Mouse (Mus musculus) heart, embryonic 11.5 days (tissue): Measurements from ENCODE around the gene Cdc42se2. TPM values are rescaled to one million over a fixed set of nuclear protein-coding genes. Genes with fewer than 3 reads are reported as not detected.
A peak's percentile ranks its signal among the peaks of the same experiment; 100 is the strongest.

ENCODE experiments used
- ATAC-seq: fragments of 200-750 bp; cut with Nextera tagmentation; replicated peaks from 2 replicates; pipeline ENCODE4 v1.8.0; 2017; ENCODE audit warnings: moderate library complexity; ENCODE audit not compliant: insufficient number of reproducible peaks, low FRiP score, low TSS enrichment
- H3K27ac ChIP-seq: fragments of 300-500 bp; sonication (generic); 2 replicates; pipeline ENCODE4 v1.5.1; 2014; ENCODE audit warnings: mild to moderate bottlenecking, low read depth, low read length
- H3K27me3 ChIP-seq: fragments of 300-500 bp; sonication (generic); 2 replicates; pipeline ENCODE4 v1.6.1; 2014; ENCODE audit warnings: mild to moderate bottlenecking, low read length, mixed read lengths; ENCODE audit not compliant: control insufficient read depth, insufficient read depth
- H3K36me3 ChIP-seq: fragments of 300-500 bp; sonication (generic); 2 replicates; pipeline ENCODE4 v1.6.1; 2014; ENCODE audit warnings: mild to moderate bottlenecking, low read length, moderate library complexity, mixed read lengths; ENCODE audit not compliant: control insufficient read depth, insufficient read depth
- H3K4me1 ChIP-seq: fragments of 300-500 bp; sonication (generic); 2 replicates; pipeline ENCODE4 v1.6.1; 2014; ENCODE audit warnings: low read length; ENCODE audit not compliant: control insufficient read depth, insufficient read depth
- H3K4me2 ChIP-seq: fragments of 300-500 bp; sonication (generic); 2 replicates; pipeline ENCODE4 v1.6.1; 2014; ENCODE audit warnings: mild to moderate bottlenecking, moderate library complexity
- H3K4me3 ChIP-seq: fragments of 300-500 bp; sonication (generic); 2 replicates; pipeline ENCODE4 v1.5.1; 2014; ENCODE audit warnings: low read depth, low read length
- H3K9ac ChIP-seq: fragments of 300-500 bp; sonication (generic); 2 replicates; pipeline ENCODE4 v1.6.1; 2014; ENCODE audit warnings: mild to moderate bottlenecking, low read depth, low read length, moderate library complexity
- H3K9me3 ChIP-seq: fragments of 300-500 bp; sonication (generic); replicated peaks from 2 replicates; pipeline ENCODE4 v1.6.1; 2016; ENCODE audit warnings: low read length; ENCODE audit not compliant: control insufficient read depth
- WGBS: fragments of 180-500 bp; shearing (Covaris S2); extraction: QIAGEN DNeasy Blood & Tissue Kit; methylation state at CpG from one replicate; pipeline ENCODE4 v1.1.7; 2014; ENCODE audit not compliant: insufficient replicate concordance; 5-methylcytosine and 5-hydroxymethylcytosine counted together
- polyA plus RNA-seq: library from polyadenylated mRNA; unstranded; fragments of >200 nt; fragmentation: Nextera tagmentation; extraction: Ambion mirVana; gene quantifications from 2 replicates; pipeline ENCODE4 v1.2.1, GENCODE M21; 2014

The Cdc42se2 gene
- polyA plus RNA-seq, 1 experiment from 2014 or later = 65.6 TPM

GRCm38 (mm10) chr11:54782253-54782652 lies 5.2 kb downstream of the Cdc42se2 start:
- no peaks in the 10 kb centered on the region for H3K36me3 ChIP-seq
- no peak overlapping the region for H3K9ac ChIP-seq
- no peak for ATAC-seq
- H3K27me3 ChIP-seq = no peaks in the 10 kb centered on the region
- 87% methylated on average over 6 of the region's 6 CpGs for WGBS
- peaks cover 14% of the 10 kb centered on the region for H3K4me1 ChIP-seq
- no peak overlapping the region for H3K4me3 ChIP-seq
- H3K27ac ChIP-seq = no peak overlapping the region
- H3K4me2 ChIP-seq = no peak overlapping the region
- no peaks in the 10 kb centered on the region for H3K9me3 ChIP-seq

- peaks cover 24% of the 10 kb centered on the region for H3K4me1 ChIP-seq
- ATAC-seq = no peak
- 88% methylated on average over 1 of the region's 1 CpGs for WGBS
These were observed 7.5 kb downstream of the Cdc42se2 start for GRCm38 (mm10) chr11:54779946-54780345.

GRCm38 (mm10) chr11:54778131-54778844 lies 9.2 kb downstream of the Cdc42se2 start:
- H3K27ac ChIP-seq = peak overlapping the region; percentile 35; the same call in 1 of the 2 replicates
- H3K9me3 ChIP-seq = no peaks in the 10 kb centered on the region
- peaks cover 30% of the 10 kb centered on the region for H3K4me1 ChIP-seq
- H3K4me3 ChIP-seq = no peak overlapping the region
- no peak overlapping the region for H3K9ac ChIP-seq
- ATAC-seq = no peak
- H3K27me3 ChIP-seq = no peaks in the 10 kb centered on the region
- whole genome bisulfite sequencing = 22% methylated on average over 1 of the region's 1 CpGs
- no peak overlapping the region for H3K4me2 ChIP-seq
- no peaks in the 10 kb centered on the region for H3K36me3 ChIP-seq

More at GRCm38 (mm10) chr11:54779946-54780345, 7.5 kb downstream of the Cdc42se2 start:
- H3K9ac ChIP-seq = no peak overlapping the region
- no peaks in the 10 kb centered on the region for H3K9me3 ChIP-seq
- no peak overlapping the region for H3K4me3 ChIP-seq
- H3K27ac ChIP-seq = no peak overlapping the region
- no peak overlapping the region for H3K4me2 ChIP-seq
- no peaks in the 10 kb centered on the region for H3K27me3 ChIP-seq
- no peaks in the 10 kb centered on the region for H3K36me3 ChIP-seq

- Histone ChIP-seq H3K27me3 (no peaks in the 10 kb centered on the region), H3K4me1 (peaks cover 33% of the 10 kb centered on the region), H3K4me3 (no peak overlapping the region), H3K9ac (no peak overlapping the region), H3K9me3 (no peaks in the 10 kb centered on the region), H3K27ac (no peak overlapping the region), H3K36me3 (no peaks in the 10 kb centered on the region), H3K4me2 (no peak overlapping the region)
- ATAC-seq = no peak
- WGBS = 70% methylated on average over 6 of the region's 6 CpGs
These were observed 9.9 kb downstream of the Cdc42se2 start for GRCm38 (mm10) chr11:54777387-54778130.

GRCm38 (mm10) chr11:54776735-54777333 lies 10.6 kb downstream of the Cdc42se2 start:
- Histone ChIP-seq H3K4me2 (no peak overlapping the region), H3K4me1 (peaks cover 35% of the 10 kb centered on the region), H3K4me3 (no peak overlapping the region), H3K27me3 (no peaks in the 10 kb centered on the region), H3K27ac (peak overlapping the region; percentile 69; the same call in 1 of the 2 replicates), H3K36me3 (no peaks in the 10 kb centered on the region), H3K9ac (no peak overlapping the region), H3K9me3 (no peaks in the 10 kb centered on the region)
- no peak for ATAC-seq
- 53% methylated on average over 4 of the region's 4 CpGs for WGBS

GRCm38 (mm10) chr11:54776367-54776701 lies 11.1 kb downstream of the Cdc42se2 start:
- WGBS = 67% methylated on average over 2 of the region's 2 CpGs
- Histone ChIP-seq H3K9me3 (no peaks in the 10 kb centered on the region), H3K4me3 (no peak overlapping the region), H3K36me3 (no peaks in the 10 kb centered on the region), H3K27ac (peak overlapping the region; percentile 69; the same call in 1 of the 2 replicates), H3K4me1 (peaks cover 35% of the 10 kb centered on the region), H3K27me3 (no peaks in the 10 kb centered on the region), H3K9ac (no peak overlapping the region), H3K4me2 (no peak overlapping the region)
- no peak for ATAC-seq

- ATAC-seq = no peak
- no peak overlapping the region for H3K4me3 ChIP-seq
- no peaks in the 10 kb centered on the region for H3K27me3 ChIP-seq
- no peak overlapping the region; the same call in 1 of the 2 replicates for H3K4me2 ChIP-seq
- no peak overlapping the region for H3K9ac ChIP-seq
- H3K27ac ChIP-seq = peak overlapping the region; percentile 69
- no peaks in the 10 kb centered on the region for H3K9me3 ChIP-seq
- WGBS = 51% methylated on average over 4 of the region's 4 CpGs
- H3K36me3 ChIP-seq = no peaks in the 10 kb centered on the region
- H3K4me1 ChIP-seq = peaks cover 35% of the 10 kb centered on the region
These were observed 11.7 kb downstream of the Cdc42se2 start for GRCm38 (mm10) chr11:54775628-54776366.

- H3K4me3 ChIP-seq = no peak overlapping the region
- H3K27me3 ChIP-seq = no peaks in the 10 kb centered on the region
- 77% methylated on average over 7 of the region's 7 CpGs for WGBS
- H3K4me2 ChIP-seq = no peak overlapping the region
- no peak overlapping the region for H3K27ac ChIP-seq
- no peaks in the 10 kb centered on the region for H3K9me3 ChIP-seq
- H3K4me1 ChIP-seq = peaks cover 35% of the 10 kb centered on the region
- H3K9ac ChIP-seq = no peak overlapping the region
- H3K36me3 ChIP-seq = no peaks in the 10 kb centered on the region
- no peak for ATAC-seq
These were observed 13.0 kb downstream of the Cdc42se2 start for GRCm38 (mm10) chr11:54774282-54775078.
